Mouse (Mus musculus): Measurements from ENCODE around the gene Gif.

Gene Gif

DNA sequence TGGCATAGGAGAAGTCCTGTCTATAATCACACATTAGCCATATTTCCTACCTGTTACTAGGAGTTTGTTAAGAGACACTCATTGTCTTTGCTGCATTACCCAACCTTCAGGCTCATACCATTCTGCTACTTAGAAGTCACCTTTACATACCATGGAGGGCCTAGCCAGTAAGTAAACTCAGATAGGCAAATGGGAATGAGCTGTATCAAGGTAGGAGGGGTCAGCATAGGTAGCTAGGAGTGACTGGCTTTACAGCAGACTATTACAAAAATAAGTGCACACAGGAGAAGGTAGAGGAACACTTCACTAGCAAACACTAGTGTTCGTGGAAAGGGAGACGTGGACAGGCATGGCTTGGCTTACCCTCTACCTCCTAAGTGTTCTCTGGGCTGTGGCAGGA lies at the start of gene Gif:
Gene Gif, plus strand, starts transcription at position 257 of the 400 bp plus-strand sequence.
- no peak for DNase-seq (ENCODE audit: low spot score)

DNA sequence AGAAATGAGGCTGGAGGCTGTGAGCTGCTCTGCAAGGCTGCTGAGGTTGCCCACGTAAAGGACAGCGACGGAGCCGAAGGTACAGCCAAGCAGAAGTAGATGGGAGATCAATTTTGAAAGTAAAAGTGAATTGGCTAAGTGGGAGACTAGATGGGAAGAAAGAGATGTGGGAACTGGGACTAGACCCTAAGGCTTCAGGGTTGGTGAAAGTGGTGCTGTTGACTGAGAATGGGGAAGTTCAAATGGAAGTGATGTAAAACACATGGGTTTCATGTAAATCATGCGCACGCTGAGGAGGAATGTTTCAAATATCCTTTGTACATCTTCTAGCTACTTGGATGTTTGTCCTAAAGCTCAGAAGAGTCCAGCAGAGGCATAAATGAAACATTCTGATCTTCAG lies 49.0 kb upstream of the Gif start:
- DNase-seq (ENCODE audit: low spot score) = no peak

DNA sequence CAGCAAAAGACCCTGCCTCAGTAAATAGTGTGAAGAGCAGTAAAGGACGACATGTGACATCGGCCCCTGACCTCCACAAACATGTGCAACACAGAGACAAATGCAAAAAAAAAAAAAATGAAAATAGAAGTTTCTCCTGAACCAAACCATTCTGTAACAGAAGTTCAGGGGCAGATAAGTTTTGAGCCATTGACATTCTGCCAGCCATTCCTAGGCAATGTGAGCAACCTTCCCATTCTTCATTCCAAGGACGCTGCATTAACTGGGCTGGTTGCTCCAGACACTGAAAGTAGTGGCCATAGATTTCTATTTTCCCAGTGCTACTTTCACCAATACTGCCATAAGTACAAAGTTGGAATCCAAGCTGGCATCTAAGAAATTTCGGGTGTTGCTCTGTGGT lies 34.9 kb upstream of the Gif start:
- no peak for DNase-seq (ENCODE audit: low spot score)

GRCm38 (mm10) chr19:11720071-11720470 lies 27.3 kb upstream of the Gif start:
- DNase-seq (ENCODE audit: low spot score) = no peak

- no peak for DNase-seq (ENCODE audit: low spot score)
Observed at GRCm38 (mm10) chr19:11723870-11724269, 23.5 kb upstream of the Gif start.

DNA sequence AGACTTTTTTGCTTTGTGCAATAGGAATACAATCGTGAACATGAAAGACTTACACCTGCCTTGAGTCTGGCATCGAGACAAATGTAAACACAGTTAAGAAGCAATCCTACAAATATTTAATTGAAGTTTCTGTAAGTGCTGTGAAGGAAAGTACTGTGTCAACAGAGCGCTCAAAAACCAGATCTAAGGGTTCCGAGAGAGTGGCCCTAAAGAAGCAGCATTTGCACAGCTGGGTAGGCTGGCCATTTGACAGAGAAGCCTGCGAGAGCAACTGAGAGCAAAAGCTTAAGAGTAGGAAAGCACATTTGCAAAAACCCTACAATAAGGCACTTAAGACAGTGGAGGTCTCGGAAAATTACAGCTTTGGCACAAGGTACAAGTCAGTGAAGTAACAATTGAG lies 23.1 kb upstream of the Gif start:
- DNase-seq (ENCODE audit: low spot score) = no peak

DNA sequence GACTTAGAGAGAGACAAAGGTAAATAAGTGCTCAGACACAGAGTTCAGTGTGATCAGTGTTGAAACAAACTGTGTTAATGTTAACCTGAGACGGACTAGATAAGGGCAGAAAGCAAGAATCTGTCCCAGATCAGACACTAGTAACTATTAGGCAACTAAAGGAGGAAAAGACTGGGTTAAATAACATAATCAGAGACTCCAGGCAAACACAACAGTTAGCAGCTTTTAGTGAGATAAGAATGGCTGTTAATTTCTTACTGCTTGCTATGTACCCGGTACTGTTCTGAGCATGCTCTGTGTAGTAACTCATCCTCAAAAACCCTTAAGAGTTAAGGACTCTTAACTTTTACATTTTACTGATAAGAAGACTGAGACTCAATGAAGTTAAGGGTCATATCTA lies 21.4 kb upstream of the Gif start:
- no peak for DNase-seq (ENCODE audit: low spot score)

GRCm38 (mm10) chr19:11727304-11727703 lies 20.1 kb upstream of the Gif start:
- no peak for DNase-seq (ENCODE audit: low spot score)

DNA sequence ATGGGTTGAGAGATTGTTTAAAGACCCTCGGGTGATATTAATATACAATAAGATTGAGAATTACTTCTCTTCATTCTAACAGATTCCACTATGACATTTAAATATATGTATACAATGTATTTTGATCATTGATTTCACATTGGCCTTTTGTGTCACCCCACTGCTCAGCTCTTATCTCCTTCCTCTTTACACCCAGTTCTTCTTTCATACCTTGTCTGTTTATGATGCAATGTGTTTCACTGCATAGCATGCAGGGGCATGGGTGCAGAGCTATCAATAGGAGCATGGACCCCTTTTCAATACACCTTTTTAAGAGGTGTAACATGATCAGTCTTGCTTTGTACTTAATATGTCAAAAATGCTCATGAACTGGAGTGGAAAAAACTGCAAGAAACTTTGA lies 17.1 kb upstream of the Gif start:
- no peak for DNase-seq (ENCODE audit: low spot score)

DNA sequence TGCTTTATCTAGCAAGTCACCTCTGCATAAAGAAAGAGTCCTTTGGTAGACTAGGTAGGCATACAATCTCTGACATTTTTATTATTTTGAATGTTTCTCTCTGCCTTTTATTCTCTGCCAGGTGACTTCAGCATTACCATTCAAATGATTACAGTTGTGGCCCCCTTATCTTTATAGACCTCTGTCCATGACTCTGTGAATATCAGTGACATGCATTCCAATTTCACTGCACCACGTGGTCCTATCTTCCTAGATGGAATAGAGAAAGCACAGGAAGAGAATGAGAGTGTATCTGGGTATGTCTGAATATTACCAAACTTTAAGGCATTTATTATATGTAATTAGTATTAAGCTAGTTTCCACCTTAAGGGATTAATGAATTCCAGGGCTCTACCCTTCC lies 10.9 kb upstream of the Gif start:
- no peak for DNase-seq (ENCODE audit: low spot score)

- no peak for DNase-seq (ENCODE audit: low spot score)
Observed at GRCm38 (mm10) chr19:11745680-11746079, 1.7 kb upstream of the Gif start.

GRCm38 (mm10) chr19:11765059-11765458 lies 17.7 kb downstream of the Gif start:
- DNase-seq (ENCODE audit: low spot score) = no peak

DNA sequence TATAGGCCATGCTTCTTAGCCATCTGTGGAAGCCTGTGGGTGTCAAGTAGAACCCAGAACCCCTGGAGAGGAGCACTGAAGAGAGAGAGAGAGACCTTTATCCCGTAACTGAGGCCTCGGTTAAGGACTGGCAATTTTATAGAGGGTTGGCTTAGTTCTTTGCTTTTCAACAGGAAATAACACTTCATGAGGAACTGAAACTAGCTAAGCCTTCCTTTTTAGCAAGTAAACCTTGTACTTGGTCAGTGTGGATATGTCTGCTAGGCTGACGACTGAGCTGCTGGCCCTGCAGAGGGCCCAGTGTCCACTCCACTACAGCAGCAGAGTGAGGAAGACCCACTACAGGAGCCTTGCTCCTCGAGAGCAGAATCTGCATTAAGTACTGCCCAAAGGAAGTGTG lies 19.1 kb downstream of the Gif start:
- DNase-seq (ENCODE audit: low spot score) = no peak

DNA sequence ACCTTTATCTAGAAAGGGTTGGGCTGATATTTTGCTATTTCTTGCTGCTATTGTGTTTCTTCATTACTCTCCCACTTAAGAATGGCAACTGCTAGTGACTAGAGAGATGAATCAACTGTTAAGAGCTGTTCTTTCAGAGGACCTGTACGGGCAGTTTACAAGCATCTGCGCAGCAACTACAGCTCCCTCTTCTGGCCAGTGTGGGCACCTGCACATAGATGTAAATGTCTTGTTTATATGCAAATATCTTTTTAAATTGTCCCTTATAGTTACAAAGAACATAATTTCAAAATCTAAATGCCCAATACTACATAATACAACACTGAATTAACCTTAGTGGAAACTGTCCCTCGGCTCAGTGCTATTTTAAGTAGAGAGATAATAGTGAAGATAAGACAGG lies 20.8 kb downstream of the Gif start:
- DNase-seq (ENCODE audit: low spot score) = no peak

DNA sequence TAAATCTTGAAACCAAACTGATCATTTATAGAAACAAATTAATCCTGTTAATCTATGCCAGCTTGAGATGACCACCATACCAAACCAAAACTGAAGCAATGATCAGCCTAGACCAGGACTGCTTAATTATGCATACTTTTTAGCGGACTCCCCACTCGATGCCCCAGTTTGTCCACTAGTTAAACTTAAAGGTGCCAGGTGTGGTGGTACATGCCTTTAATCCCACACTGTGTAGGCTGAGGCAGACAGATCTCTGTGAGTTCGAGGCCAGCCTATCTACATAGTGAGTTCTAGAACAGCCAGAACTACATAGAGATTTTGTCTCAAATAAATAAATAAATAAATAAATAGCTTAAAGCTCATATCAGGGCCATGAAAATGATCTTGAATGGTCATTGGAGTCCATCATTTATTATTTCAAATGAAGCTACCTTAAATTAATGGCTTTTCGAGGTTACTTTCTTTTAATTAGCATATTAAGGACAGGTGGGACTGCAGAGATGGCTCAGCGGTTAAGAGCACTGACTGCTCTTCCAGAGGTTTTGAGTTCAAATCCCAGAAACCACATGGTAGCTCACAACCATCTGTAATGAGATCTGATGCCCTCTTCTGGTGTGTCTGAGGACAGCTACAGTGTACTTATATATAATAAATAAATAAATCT lies 22.0 kb downstream of the Gif start:
- no peak for DNase-seq (ENCODE audit: low spot score)

- DNase-seq (ENCODE audit: low spot score) = peak; percentile 29
Observed at GRCm38 (mm10) chr19:11770205-11770892, 23.0 kb downstream of the Gif start, which contains the start of gene Mrpl16. Mrpl16 (plus strand) TSS chr19:11770391.

DNA sequence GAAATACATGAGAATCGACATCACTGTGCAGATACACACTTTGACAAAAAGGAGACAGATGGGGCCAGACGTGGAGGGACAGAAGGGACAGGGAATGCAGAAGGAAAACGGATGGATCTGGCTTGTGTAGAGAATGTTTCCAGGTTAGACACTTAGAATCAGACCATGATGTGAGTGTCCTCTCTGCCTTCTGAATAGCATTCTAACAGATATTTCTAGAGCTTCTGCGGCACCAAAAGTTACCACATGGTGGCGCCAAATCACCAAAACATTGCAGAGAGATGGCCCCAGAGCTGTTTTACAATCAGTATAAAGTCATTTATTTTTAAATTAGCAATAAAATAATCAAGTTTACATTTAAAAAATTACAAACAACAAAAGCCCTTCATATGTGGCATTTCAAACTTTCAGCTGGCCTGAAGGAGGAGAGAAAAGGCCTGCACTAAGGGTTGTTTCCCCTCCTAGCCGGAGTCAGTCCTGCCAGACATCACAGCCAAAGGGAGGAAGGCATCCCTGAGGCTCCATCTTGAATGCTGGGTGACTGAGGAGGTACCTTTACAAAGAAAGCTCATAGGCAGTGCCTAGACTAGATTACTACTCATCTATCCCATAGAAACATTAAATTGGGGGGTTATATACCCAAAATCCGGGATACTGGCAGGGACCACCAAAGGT lies 30.0 kb downstream of the Gif start:
- DNase-seq (ENCODE audit: low spot score) = no peak

DNA sequence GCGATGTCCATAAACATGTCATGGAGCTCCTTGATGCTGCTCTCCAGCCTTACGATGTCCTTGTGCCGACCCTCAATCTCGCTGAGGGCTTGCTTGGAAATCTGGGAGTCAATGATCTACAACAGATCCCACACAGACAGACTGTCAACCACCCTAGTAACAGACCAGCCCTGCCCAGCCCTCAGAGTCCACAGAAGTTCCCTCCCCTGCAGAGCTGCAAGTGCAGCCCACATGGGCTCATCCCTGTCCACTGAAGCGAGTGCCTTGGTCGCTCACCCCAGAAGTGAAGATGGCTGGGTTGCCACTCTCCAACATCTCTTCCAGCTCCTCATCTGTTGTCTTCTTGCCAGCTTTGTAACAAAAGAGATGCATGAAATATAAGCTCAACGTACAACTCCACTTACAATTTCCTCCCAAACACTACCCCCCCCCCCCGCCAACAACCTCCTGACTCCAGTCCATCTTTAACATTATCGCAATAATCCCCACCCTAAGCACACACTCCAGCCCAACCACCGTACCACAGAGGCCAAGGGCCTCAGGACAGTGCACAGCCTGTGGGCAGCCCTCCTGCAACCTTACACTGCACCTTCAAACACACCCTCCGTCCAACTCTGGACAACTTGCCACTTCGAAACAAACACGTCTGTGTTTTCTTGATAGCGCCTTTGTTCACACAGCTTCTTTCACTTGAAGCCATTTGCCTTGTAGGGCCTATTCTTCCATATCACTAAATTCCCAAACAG lies 38.2 kb downstream of the Gif start:
- DNase-seq (ENCODE audit: low spot score) = no peak

DNA sequence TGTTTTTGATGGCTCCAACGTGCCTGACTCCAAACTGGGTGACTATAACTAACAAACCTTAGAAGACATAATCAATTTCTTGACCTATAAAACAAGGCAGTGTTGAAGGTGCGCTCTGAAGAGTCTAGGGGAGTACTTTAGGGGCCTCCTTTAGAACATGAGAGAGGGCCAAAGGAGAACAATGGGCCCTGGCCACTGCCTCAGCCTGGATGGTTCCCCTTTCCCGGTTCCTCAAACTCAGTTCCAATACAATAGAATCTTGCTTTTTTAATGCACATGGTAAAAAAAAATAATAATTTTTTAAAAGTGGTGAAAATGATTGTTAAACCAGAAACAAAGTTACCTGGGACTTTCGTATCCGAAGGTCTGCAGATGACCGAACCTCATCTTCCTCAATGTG lies 40.5 kb downstream of the Gif start:
- no peak for DNase-seq (ENCODE audit: low spot score)

- no peak for DNase-seq (ENCODE audit: low spot score)
Observed at GRCm38 (mm10) chr19:11788876-11789275, 41.5 kb downstream of the Gif start.

- no peak for DNase-seq (ENCODE audit: low spot score)
Observed at GRCm38 (mm10) chr19:11791825-11792224, 44.5 kb downstream of the Gif start.

GRCm38 (mm10) chr19:11793741-11794359 lies 46.5 kb downstream of the Gif start:
- no peak for DNase-seq (ENCODE audit: low spot score)

All from urinary bladder, postnatal 10 days (tissue).